Mouse (Mus musculus) ovary, adult 18-20 months (tissue): ENCODE measurements at regions not wholly inside any gene's neighbourhood (a gene's known extent, or its start where the extent isn't known, plus 50 kb on each side); places are given as distances from the start of the nearest gene placed in this dataset.

Source experiments
- DNase-seq: peaks from one replicate; pipeline ENCODE4 v3.0.0; 2022; ENCODE audit warnings: low spot score, mixed read lengths

- no peak for DNase-seq
Observed at GRCm38 (mm10) chr5:43137777-43138176, 95.2 kb upstream of the Cpeb2 start.

GRCm38 (mm10) chr5:43138931-43139486 is 94.0 kb upstream of the Cpeb2 start:
- no peak for DNase-seq

- no peak for DNase-seq
Observed at GRCm38 (mm10) chr5:43139813-43140212, 93.2 kb upstream of the Cpeb2 start.

- no peak for DNase-seq
Observed at GRCm38 (mm10) chr5:43145939-43146338, 87.0 kb upstream of the Cpeb2 start.

GRCm38 (mm10) chr5:43146928-43147327 is 86.0 kb upstream of the Cpeb2 start:
- no peak for DNase-seq

GRCm38 (mm10) chr5:43148486-43148885 is 84.5 kb upstream of the Cpeb2 start:
- no peak for DNase-seq

GRCm38 (mm10) chr5:43149559-43149958 is 83.4 kb upstream of the Cpeb2 start:
- DNase-seq = no peak

GRCm38 (mm10) chr5:43151099-43151774 is 81.7 kb upstream of the Cpeb2 start:
- DNase-seq = no peak

GRCm38 (mm10) chr5:43152119-43152611 is 80.8 kb upstream of the Cpeb2 start:
- no peak for DNase-seq

- no peak for DNase-seq
Observed at GRCm38 (mm10) chr5:43152881-43153280, 80.1 kb upstream of the Cpeb2 start.

- no peak for DNase-seq
Observed at GRCm38 (mm10) chr5:43156771-43157170, 76.2 kb upstream of the Cpeb2 start.

GRCm38 (mm10) chr5:43160140-43160539 is 72.8 kb upstream of the Cpeb2 start:
- no peak for DNase-seq

- DNase-seq = no peak
Observed at GRCm38 (mm10) chr5:43181475-43181874, 51.5 kb upstream of the Cpeb2 start.
